Mouse (Mus musculus): ENCODE results near the gene Gm10600.
"Not testable (repeated sequence)": the region's sequence is repeated elsewhere in the genome, so short reads cannot be mapped to it uniquely, and the experiment has no call there.

The Gm10600 gene

GRCm38 (mm10) chr4:42240339-42240738 lies at the start of gene Gm10600:
Gene Gm10600, plus strand, starts transcription at chr4:42240639.
- DNase-seq (ENCODE audit: low read depth, low spot score): not testable (repeated sequence)

GRCm38 (mm10) chr4:42255467-42255866 lies 15.0 kb downstream of the Gm10600 start, which contains the start of gene Ccl21b:
Gene Ccl21b, plus strand, starts transcription at chr4:42255767.
- DNase-seq (ENCODE audit: low read depth, low spot score): not testable (repeated sequence)
